Mouse (Mus musculus) layer of hippocampus, adult 9-11 months (tissue): ENCODE results near the gene Ssbp3.

Experiments used
- DNase-seq: peaks from one replicate; pipeline ENCODE4 v3.0.0; 2022

Gene Ssbp3

GRCm38 (mm10) chr4:106910201-106911172, at the start of gene Ssbp3:
Ssbp3 (plus strand) TSS chr4:106910701.
- peak; percentile 87 for DNase-seq

- DNase-seq, result no peak
These were observed 48.6 kb upstream of the Ssbp3 start for GRCm38 (mm10) chr4:106861871-106862270.

- DNase-seq, result no peak
These were observed 48.2 kb upstream of the Ssbp3 start for GRCm38 (mm10) chr4:106862317-106862716.

- no peak for DNase-seq
These were observed 47.6 kb upstream of the Ssbp3 start for GRCm38 (mm10) chr4:106862767-106863370.

- no peak for DNase-seq
These were observed 44.9 kb upstream of the Ssbp3 start for GRCm38 (mm10) chr4:106865415-106866110.

GRCm38 (mm10) chr4:106866381-106866780, 44.1 kb upstream of the Ssbp3 start:
- DNase-seq, result no peak

GRCm38 (mm10) chr4:106866845-106867244, 43.7 kb upstream of the Ssbp3 start:
- peak; percentile 44 for DNase-seq

- DNase-seq, result no peak
These were observed 41.6 kb upstream of the Ssbp3 start for GRCm38 (mm10) chr4:106868737-106869438.

- DNase-seq, result no peak
These were observed 41.0 kb upstream of the Ssbp3 start for GRCm38 (mm10) chr4:106869539-106869951.

- no peak for DNase-seq
These were observed 39.9 kb upstream of the Ssbp3 start for GRCm38 (mm10) chr4:106870556-106870955.

GRCm38 (mm10) chr4:106874501-106874900, 36.0 kb upstream of the Ssbp3 start:
- DNase-seq, result no peak

GRCm38 (mm10) chr4:106881101-106881500, 29.4 kb upstream of the Ssbp3 start:
- DNase-seq, result no peak

- DNase-seq, result no peak
These were observed 27.4 kb upstream of the Ssbp3 start for GRCm38 (mm10) chr4:106883149-106883548.

GRCm38 (mm10) chr4:106886307-106887085, 24.0 kb upstream of the Ssbp3 start:
- no peak for DNase-seq

GRCm38 (mm10) chr4:106896086-106896485, 14.4 kb upstream of the Ssbp3 start:
- no peak for DNase-seq

- DNase-seq, result no peak
These were observed 11.6 kb upstream of the Ssbp3 start for GRCm38 (mm10) chr4:106898923-106899322.

GRCm38 (mm10) chr4:106899471-106899870, 11.0 kb upstream of the Ssbp3 start:
- no peak for DNase-seq

- DNase-seq, result no peak
These were observed 9.8 kb upstream of the Ssbp3 start for GRCm38 (mm10) chr4:106900718-106901117.

GRCm38 (mm10) chr4:106901610-106902009, 8.9 kb upstream of the Ssbp3 start:
- no peak for DNase-seq

GRCm38 (mm10) chr4:106902157-106902556, 8.3 kb upstream of the Ssbp3 start:
- no peak for DNase-seq

GRCm38 (mm10) chr4:106905898-106906297, 4.6 kb upstream of the Ssbp3 start:
- no peak for DNase-seq
